Mouse (Mus musculus): ENCODE results near the gene Lrrc29. TPM values are rescaled to one million over a fixed set of nuclear protein-coding genes. Genes with fewer than 3 reads are reported as not detected.

Lrrc29 gene
- polyA plus RNA-seq, 1 experiment from 2014 or later, result 9.5 TPM

DNA sequence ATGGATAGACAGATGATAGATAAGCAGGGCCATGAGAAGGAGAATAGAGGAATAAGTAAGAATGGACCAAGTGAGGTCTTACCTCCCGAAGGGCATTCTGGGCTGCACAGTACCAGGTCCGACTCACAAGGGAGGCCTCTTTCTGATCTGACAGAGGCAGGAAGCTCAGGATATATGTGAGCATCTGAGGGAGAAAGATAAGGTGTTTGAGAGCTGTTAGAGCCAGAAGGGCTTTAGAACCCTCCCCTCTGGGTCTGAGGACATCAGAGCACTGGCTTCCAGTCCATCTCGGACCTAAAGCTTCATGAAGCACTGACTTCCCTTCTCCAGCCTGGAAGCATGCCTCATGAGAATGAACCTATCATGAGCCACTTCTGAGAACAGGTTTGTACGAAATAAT is 2.9 kb downstream of the Lrrc29 start:
- H3K36me3 ChIP-seq, result peaks cover 27% of the 10 kb centered on the region
- peak; percentile 73 for DNase-seq
- peaks cover 82% of the 10 kb centered on the region for H3K4me1 ChIP-seq (replicated peaks)
- H3K27ac ChIP-seq, result peak overlapping the region; percentile 97
- 18% methylated on average over 4 of the region's 4 CpGs for WGBS (ENCODE audit: insufficient replicate concordance)
- peak overlapping the region; percentile 82 for H3K4me3 ChIP-seq (replicated peaks)
- H3K9ac ChIP-seq, result peak overlapping the region; percentile 72
- H3K9me3 ChIP-seq (replicated peaks), result no peaks in the 10 kb centered on the region
- no peaks in the 10 kb centered on the region for H3K27me3 ChIP-seq
- H3K4me2 ChIP-seq, result peak overlapping the region; percentile 78
- peak; percentile 86 for ATAC-seq (ENCODE audit: low read depth)

GRCm38 (mm10) chr8:105318662-105319190 is 7.4 kb downstream of the Lrrc29 start:
- no peak overlapping the region for H3K4me3 ChIP-seq (replicated peaks)
- peak overlapping the region; percentile 52; the same call in 1 of the 2 replicates for H3K9ac ChIP-seq
- H3K27ac ChIP-seq, result peak overlapping the region; percentile 65; the same call in 1 of the 2 replicates
- WGBS (ENCODE audit: insufficient replicate concordance), result 76% methylated on average over 11 of the region's 11 CpGs
- H3K9me3 ChIP-seq (replicated peaks), result no peaks in the 10 kb centered on the region
- H3K27me3 ChIP-seq, result no peaks in the 10 kb centered on the region
- H3K4me1 ChIP-seq (replicated peaks), result peaks cover 86% of the 10 kb centered on the region
- peaks cover 67% of the 10 kb centered on the region for H3K36me3 ChIP-seq
- no peak for DNase-seq
- no peak overlapping the region for H3K4me2 ChIP-seq
- ATAC-seq (ENCODE audit: low read depth), result no peak

- H3K9me3 ChIP-seq (replicated peaks), result no peaks in the 10 kb centered on the region
- H3K4me3 ChIP-seq (replicated peaks), result no peak overlapping the region
- ATAC-seq (ENCODE audit: low read depth) (no peak), DNase-seq (no peak)
- no peaks in the 10 kb centered on the region for H3K27me3 ChIP-seq
- WGBS (ENCODE audit: insufficient replicate concordance), result 83% methylated on average over 4 of the region's 4 CpGs
- peaks cover 86% of the 10 kb centered on the region for H3K4me1 ChIP-seq (replicated peaks)
- peaks cover 74% of the 10 kb centered on the region for H3K36me3 ChIP-seq
- H3K4me2 ChIP-seq, result no peak overlapping the region
- no peak overlapping the region for H3K27ac ChIP-seq
- peak overlapping the region; percentile 27 for H3K9ac ChIP-seq
These were observed 8.1 kb downstream of the Lrrc29 start for GRCm38 (mm10) chr8:105317941-105318340.

GRCm38 (mm10) chr8:105315073-105315769 is 10.9 kb downstream of the Lrrc29 start:
- Histone ChIP-seq H3K4me2 (no peak overlapping the region), H3K9me3 (replicated peaks) (no peaks in the 10 kb centered on the region), H3K36me3 (peaks cover 99% of the 10 kb centered on the region), H3K27ac (peak overlapping the region; percentile 77; the same call in 1 of the 2 replicates), H3K9ac (no peak overlapping the region), H3K4me1 (replicated peaks) (peaks cover 84% of the 10 kb centered on the region), H3K4me3 (replicated peaks) (no peak overlapping the region), H3K27me3 (no peaks in the 10 kb centered on the region)
- WGBS (ENCODE audit: insufficient replicate concordance), result 91% methylated on average over 18 of the region's 18 CpGs
- no peak for DNase-seq
- ATAC-seq (ENCODE audit: low read depth), result no peak

- peak overlapping the region; percentile 18; the same call in 1 of the 2 replicates for H3K4me3 ChIP-seq (replicated peaks)
- no peak for DNase-seq
- peak; percentile 37 for ATAC-seq (ENCODE audit: low read depth)
- peaks cover 99% of the 10 kb centered on the region for H3K36me3 ChIP-seq
- 70% methylated on average over 9 of the region's 9 CpGs for WGBS (ENCODE audit: insufficient replicate concordance)
- H3K27me3 ChIP-seq, result no peaks in the 10 kb centered on the region
- peak overlapping the region; percentile 77 for H3K27ac ChIP-seq
- peak overlapping the region; percentile 65 for H3K9ac ChIP-seq
- peaks cover 74% of the 10 kb centered on the region for H3K4me1 ChIP-seq (replicated peaks)
- H3K4me2 ChIP-seq, result peak overlapping the region; percentile 54
- no peaks in the 10 kb centered on the region for H3K9me3 ChIP-seq (replicated peaks)
These were observed 12.3 kb downstream of the Lrrc29 start for GRCm38 (mm10) chr8:105313622-105314402.

DNA sequence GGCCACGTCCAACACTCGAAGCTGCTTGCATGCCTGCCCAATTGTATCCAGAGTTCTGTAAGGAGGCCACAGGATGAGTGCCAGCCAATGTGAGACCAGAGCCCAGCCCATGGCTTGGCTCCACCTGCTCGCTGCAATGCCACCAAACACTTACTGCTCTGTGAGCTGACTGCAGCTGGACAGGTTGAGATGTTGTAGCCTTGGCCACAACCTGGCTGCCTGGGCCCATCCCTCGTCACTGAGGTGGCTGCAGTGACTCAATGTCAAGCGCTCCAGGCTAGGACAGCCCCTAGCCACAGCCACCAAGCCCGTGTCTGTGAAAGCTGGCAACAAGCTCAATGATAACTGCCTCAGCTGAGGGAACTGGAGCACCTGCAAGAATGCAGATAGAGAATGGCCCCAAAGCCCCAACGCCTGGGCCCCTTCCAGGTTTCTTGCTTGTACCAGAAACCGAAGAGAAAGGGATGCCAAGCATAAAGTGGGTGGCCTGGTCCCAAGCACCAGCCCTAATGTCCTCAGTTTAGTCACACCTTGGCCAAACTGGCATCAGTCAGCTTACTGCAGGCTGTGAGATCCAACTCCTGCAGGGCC is 13.1 kb downstream of the Lrrc29 start:
- DNase-seq (peak; percentile 50), ATAC-seq (ENCODE audit: low read depth) (peak; percentile 71)
- Histone ChIP-seq H3K9ac (peak overlapping the region; percentile 65), H3K27me3 (no peaks in the 10 kb centered on the region), H3K4me3 (replicated peaks) (peak overlapping the region; percentile 18; the same call in 1 of the 2 replicates), H3K4me2 (peak overlapping the region; percentile 54), H3K9me3 (replicated peaks) (no peaks in the 10 kb centered on the region), H3K4me1 (replicated peaks) (peaks cover 66% of the 10 kb centered on the region), H3K36me3 (peaks cover 99% of the 10 kb centered on the region), H3K27ac (peak overlapping the region; percentile 77)
- WGBS (ENCODE audit: insufficient replicate concordance), result 41% methylated on average over 8 of the region's 8 CpGs

- peak; percentile 65 for DNase-seq
- Histone ChIP-seq H3K27ac (peak overlapping the region; percentile 77), H3K4me3 (replicated peaks) (no peak overlapping the region), H3K4me1 (replicated peaks) (peaks cover 57% of the 10 kb centered on the region), H3K27me3 (no peaks in the 10 kb centered on the region), H3K9me3 (replicated peaks) (no peaks in the 10 kb centered on the region), H3K9ac (peak overlapping the region; percentile 65; the same call in 1 of the 2 replicates), H3K36me3 (peaks cover 100% of the 10 kb centered on the region), H3K4me2 (peak overlapping the region; percentile 11; the same call in 1 of the 2 replicates)
- ATAC-seq (ENCODE audit: low read depth), result peak; percentile 67
- 11% methylated on average over 1 of the region's 1 CpGs for WGBS (ENCODE audit: insufficient replicate concordance)
These were observed 14.4 kb downstream of the Lrrc29 start for GRCm38 (mm10) chr8:105311718-105312117.

GRCm38 (mm10) chr8:105310118-105310517 is 16.0 kb downstream of the Lrrc29 start:
- Histone ChIP-seq H3K4me3 (replicated peaks) (no peak overlapping the region), H3K36me3 (peaks cover 98% of the 10 kb centered on the region), H3K27ac (no peak overlapping the region), H3K9ac (no peak overlapping the region), H3K27me3 (no peaks in the 10 kb centered on the region), H3K4me2 (no peak overlapping the region), H3K4me1 (replicated peaks) (peaks cover 60% of the 10 kb centered on the region), H3K9me3 (replicated peaks) (no peaks in the 10 kb centered on the region)
- 87% methylated on average over 8 of the region's 8 CpGs for WGBS (ENCODE audit: insufficient replicate concordance)
- DNase-seq (no peak), ATAC-seq (ENCODE audit: low read depth) (no peak)

- Histone ChIP-seq H3K27me3 (no peaks in the 10 kb centered on the region), H3K4me3 (replicated peaks) (no peak overlapping the region), H3K4me1 (replicated peaks) (peaks cover 60% of the 10 kb centered on the region), H3K9me3 (replicated peaks) (no peaks in the 10 kb centered on the region), H3K27ac (no peak overlapping the region), H3K9ac (no peak overlapping the region), H3K36me3 (peaks cover 97% of the 10 kb centered on the region), H3K4me2 (no peak overlapping the region)
- no peak for ATAC-seq (ENCODE audit: low read depth)
- WGBS (ENCODE audit: insufficient replicate concordance), result 85% methylated on average over 15 of the region's 15 CpGs
- no peak for DNase-seq
These were observed 16.8 kb downstream of the Lrrc29 start for GRCm38 (mm10) chr8:105309142-105309847.

- Histone ChIP-seq H3K4me2 (no peak overlapping the region), H3K4me1 (replicated peaks) (peaks cover 60% of the 10 kb centered on the region), H3K9me3 (replicated peaks) (no peaks in the 10 kb centered on the region), H3K9ac (no peak overlapping the region), H3K36me3 (peaks cover 97% of the 10 kb centered on the region), H3K27ac (no peak overlapping the region), H3K27me3 (no peaks in the 10 kb centered on the region), H3K4me3 (replicated peaks) (no peak overlapping the region)
- DNase-seq (no peak), ATAC-seq (ENCODE audit: low read depth) (no peak)
- WGBS (ENCODE audit: insufficient replicate concordance), result 90% methylated on average over 10 of the region's 10 CpGs
These were observed 17.6 kb downstream of the Lrrc29 start for GRCm38 (mm10) chr8:105308428-105308827.
